Mouse (Mus musculus) activated CD4-positive, CD25-positive, alpha-beta regulatory T cell, adult 4 months (primary cell): ENCODE results near the gene Ctf1. TPM values are rescaled to one million over a fixed set of nuclear protein-coding genes. Genes with fewer than 3 reads are reported as not detected.

Experiments used
- ATAC-seq: one replicate; pipeline ENCODE4 v1.8.0; 2017
- polyA plus RNA-seq, 2 experiments: library from polyadenylated mRNA; unstranded; fragments of 100-300 nt; shearing (Covaris generic); gene quantifications; one replicate each; pipeline ENCODE4 v1.2.1; 2017

Gene Ctf1
- polyA plus RNA-seq, 2 experiments from 2014 or later, result not detected

DNA sequence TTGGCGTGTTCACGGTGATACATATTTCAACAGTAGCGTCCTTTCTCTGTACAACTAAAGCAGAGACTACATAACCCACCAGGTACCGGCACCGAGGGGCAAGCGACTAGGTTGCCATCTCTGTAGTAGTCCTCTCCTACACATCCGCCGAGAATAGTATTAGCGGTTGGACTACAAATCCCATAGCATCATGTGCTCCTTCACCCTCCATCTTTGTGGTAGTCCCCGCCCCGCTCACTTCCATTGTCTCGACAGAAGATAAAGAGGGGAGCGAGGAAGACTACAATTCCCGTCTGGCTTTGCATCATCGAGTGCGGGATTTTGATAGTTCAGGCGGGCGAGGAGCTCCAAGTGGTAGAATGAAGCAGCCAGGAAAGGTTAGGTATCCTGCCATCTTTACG is 32.7 kb downstream of the Ctf1 start:
- peak; percentile 96 for ATAC-seq

DNA sequence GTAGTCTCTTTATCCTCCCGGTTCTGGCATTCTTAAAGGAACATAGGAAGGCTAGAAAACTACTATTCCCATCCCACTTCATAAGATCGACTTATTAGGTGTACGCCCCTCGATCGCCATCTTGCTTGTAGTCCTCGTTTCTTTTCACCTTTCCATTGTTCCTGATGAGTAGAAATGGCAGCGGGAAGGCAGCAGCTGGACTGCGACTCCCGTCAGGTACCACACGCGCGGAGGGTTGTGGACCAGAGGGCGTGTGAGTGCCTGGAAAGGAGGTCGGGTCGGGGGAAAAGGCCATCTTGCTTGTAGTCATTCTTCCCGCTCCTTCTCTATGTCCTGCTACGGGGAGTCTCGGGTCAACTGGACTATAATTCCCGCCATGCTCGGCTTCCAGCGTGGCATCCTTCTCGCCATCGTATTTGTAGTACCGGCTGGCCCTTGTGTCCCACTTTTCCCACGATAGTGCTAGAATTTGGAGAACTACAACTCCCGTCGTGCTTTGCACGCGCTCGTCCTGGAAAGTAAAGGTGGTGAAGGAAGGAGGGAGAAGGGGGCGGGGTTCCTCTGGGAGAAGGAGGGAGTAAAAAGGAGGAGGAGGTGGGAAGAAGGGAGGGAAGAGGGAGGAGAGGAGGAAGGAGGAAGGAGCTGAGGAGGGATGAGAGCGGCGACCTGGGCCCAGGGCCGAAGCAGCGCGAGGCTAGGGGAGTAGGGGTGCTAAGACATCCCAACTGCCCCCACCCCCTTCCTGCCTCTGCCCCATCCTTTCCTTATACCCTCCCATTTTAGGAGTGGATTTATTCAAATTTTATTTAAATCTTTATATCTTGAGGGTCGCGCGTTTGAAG is 33.3 kb downstream of the Ctf1 start:
- peak; percentile 40 for ATAC-seq

DNA sequence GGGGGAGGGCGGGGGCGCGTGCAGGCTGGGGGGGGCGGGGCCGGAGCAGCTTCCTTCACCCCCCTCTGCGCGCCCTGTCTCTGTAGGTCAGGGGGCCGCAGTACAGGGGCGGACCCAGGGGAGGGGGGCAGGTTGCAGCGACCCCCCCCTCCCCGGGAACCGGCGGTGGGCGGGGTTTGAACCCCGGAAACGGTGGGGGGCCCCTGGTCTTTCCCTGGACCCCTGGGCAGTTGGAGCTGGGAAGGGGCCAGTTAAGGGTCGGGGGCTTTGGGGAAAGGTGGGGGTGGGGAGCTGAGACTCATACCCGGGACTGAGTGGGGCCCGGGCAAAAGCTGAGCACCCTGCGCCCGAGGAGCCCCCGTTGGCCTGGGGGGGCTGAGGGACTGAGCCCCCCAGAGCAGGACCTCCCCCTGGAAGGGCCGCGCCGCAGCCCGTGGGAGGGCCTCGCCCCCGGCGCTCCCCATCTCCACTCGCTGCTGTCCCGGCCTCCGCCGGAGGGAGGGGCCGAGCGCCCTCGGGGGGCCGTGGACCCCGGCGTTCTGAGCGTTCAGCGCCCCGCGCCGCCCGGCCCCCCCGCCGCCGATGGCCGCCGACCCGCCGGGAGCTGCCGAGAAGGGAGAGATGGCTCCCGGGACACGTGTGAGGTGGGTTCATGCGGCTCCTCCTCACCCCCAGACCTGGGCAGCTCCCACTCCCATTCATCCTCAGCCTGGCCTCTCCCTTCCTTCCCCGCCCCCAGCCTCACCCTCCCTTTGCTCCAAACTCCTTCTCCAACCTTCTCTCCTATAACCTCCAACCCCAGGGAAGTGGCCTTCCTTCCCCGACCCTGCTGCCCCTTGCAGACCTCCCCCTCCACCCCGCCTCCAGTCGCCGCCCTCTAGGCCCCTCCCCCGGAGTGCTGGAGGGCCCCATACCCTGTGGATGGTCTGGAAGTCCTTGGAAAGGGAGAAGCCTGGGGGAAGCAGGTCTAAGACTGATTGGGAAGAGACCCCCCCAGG is 34.3 kb downstream of the Ctf1 start:
- no peak for ATAC-seq

DNA sequence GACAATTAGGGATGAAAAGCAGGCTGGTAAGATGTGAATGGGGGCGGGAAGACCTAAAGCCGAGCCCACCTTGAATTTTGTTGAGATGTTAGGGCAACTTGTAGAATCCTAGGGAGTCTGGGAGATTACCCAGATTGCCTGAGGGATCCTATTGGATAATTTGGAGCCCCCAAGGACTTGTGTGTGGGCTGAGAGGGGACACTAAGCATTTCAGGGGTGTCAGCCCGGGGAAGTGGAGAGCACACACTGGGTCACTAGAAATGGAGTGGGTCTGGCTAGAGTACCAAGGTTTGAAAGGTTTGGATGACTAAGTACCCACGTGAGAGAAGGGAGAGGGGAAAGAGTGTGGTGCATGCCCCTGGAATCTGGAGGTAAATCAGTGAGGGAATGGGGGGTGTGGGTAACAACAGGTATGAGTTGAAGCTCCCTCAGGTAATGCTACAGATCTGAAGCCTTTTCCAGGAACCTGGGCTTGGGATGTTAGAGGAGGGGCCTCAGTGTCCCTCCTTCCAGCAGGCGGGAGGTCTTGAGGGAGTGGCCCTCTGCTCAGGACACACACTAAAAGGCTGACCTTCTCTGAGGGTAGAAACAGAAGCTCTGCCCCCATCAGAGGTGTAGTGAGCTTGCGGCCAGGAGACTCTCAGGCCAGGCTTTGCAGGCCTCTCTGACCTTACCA is 35.2 kb downstream of the Ctf1 start:
- ATAC-seq, result no peak

DNA sequence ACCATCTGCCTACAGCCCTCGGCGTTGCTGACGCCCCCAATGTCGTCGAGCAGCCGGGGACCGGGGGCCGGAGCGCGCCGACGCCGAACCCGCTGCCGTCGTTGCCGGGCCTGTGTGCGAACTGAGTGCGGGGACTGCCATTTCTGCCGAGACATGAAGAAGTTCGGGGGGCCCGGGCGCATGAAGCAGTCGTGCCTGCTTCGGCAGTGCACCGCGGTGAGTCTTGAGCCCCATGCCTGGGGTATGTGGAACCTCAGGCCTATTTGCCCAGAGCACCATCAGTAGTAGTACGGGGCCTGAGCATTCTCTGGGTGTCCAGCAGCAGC is 35.7 kb downstream of the Ctf1 start:
- ATAC-seq, result no peak

DNA sequence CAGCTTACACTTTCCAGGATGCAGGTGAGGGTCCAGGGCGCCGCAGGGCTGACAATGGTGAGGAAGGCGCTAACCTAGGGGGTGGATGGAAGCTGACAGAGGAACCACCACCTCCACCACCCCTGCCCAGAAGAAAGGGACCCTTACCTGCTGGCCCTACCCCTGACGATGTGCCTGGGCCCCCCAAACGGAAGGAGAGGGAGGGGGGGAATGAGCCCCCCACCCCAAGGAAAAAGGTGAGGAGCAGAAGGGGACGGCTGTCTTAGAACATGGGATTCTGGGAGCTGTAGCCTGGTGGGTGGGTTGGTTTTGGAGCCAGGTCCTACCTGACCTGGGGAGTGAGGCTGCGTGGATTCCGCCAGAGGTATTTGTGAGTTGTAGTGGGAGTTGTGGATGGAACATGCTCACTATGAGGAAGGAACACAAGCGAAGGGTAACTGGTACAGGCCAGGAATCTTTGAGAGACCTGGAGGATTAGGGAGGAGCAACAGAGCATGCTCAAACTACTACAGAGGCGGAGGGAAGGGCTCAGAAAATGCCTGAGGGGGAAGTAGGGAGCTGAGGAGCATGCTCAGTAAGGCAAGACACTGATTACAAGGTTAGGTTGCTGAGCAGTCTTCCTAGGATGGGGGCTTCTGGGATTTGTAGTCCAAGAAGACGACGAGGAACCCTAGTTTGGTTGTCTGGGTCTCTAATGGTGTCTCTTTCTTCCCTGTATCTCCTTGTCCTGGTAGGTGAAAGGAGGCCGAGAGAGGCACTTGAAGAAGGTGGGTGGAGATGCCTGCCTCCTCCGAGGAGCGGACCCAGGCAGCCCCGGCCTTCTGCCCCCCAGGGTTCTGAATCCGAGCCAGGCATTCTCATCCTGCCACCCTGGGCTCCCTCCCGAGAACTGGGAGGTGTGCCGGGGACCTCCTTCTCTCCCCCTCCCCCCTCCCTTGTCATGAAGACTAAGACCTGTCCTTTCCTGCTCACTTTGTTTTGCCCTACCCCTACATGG is 37.9 kb downstream of the Ctf1 start:
- ATAC-seq, result no peak

DNA sequence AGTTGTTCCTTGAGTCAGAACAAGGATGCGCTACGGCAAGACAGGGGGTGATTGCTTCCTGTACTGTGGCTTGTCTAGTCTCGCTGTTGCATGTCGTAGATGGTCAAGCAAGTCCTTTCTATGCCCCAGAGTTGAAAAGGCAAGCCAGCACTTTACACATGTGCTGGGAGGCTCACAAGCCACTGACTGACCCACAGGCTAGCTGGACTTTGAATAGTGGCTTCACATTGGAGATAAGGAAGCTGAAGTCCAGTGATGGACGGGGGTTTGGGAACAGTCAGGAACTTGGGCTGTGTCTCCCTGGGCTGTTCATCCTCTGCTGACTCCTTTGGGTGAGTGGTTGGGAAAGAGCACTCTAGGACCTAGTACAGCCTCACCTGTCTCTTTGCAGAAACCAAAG is 39.1 kb downstream of the Ctf1 start:
- ATAC-seq, result no peak

DNA sequence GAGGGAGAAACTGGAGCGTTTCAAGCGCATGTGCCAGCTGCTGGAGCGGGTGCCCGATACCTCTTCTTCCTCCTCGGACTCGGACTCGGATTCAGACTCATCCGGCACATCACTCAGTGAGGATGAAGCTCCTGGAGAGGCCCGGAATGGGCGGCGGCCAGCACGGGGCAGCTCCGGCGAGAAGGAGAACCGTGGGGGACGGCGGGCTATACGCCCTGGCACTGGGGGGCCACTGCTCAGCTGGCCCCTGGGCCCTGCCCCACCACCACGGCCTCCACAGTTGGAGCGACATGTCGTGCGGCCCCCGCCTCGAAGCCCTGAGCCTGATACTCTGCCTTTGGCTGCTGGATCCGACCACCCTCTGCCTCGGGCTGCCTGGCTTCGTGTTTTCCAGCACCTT is 39.5 kb downstream of the Ctf1 start:
- no peak for ATAC-seq

DNA sequence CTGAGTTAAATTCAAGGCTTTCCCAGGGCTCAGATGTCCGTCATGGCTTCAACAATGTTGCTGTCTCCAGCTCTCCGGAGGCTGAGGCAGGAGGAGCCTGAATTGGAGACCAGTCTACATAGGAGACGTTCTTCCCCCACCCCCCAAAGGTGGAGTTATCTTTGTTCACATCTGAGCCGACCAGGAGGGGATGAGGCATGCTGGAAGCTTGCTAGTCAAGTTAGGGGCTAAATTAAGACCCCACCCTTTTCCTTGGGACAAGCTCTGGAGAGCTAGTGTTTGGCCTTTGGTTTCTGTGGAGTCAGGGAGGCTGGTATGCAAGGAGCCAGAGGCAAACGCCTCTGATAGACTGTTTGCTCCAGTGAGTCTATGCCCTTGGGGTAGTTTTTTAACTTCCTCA is 40.6 kb downstream of the Ctf1 start:
- no peak for ATAC-seq

DNA sequence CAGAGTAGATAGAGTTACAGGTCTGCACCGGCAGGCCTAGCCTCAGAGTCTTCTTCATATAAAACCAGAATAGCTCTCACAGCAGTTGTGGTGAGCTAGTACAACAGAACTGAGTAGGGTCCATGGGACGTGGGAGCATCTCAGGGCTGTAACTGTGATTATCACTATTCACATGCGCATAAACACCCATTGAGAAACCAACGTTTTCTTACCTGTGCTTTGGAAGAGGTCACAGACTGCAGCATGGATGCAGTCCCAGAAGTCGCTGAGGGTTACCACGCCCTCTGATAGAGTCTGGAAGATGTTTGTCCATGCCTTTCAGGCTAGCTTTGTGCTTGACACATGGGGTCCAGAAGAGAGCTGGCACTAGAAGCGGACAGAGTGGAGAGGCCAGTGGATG is 41.2 kb downstream of the Ctf1 start:
- no peak for ATAC-seq

DNA sequence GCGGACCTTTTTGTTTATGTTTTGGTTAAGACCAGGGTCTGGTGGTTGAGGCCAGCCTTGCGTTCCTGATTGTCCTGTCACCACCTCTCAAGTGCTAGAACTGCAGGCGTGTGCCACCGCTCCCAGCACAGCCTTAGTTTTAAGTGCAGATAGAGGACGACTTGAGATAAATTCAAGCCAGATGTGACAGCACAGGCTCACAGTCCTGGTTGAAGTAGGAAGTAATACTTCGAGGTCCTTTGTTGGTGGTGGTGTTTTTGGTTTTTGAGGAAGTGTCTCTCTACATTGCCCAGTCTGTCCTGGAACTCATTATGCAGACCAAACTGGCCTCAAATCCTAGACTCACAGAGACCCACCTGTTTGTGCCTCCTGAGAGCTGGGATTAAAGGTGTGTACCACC is 47.2 kb downstream of the Ctf1 start:
- ATAC-seq, result no peak

DNA sequence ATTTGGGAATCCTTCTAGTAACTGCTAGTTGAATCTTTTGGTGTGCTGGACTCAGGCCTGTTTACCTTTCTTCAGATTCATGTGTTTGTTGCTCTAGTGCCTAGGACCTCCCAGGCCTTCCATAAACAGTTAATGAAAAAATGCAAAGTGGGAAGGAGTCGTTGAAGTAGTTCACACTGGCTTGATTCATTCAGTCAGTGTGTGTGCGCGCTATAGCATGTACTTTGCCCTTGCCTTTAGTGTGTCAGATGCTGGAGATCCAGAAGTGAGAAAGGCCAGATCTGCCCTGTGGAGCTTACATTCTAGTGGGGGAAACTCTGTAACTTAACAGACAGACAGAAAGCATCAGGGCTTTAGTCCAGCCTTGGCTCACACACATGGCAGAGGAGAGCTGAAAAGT is 47.9 kb downstream of the Ctf1 start:
- no peak for ATAC-seq

DNA sequence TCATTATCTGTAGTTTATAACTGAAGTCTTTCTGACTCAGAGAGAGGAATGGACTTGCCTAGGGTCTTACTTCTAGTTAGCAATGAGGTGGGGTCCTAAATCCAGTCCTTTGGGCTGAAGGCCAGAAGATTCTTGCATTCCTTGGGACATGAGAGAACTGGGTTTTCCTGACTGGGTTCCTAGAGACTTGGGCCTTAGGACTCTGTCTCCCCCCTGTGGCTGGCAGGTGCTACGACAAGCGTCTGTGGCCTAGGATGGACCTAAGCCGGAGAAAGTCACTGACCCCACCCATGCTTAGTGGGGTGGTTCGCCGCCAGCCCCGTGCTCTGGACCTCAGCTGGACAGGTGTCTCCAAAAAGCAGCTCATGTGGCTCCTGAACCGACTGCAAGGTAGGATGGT is 48.5 kb downstream of the Ctf1 start:
- ATAC-seq, result no peak

DNA sequence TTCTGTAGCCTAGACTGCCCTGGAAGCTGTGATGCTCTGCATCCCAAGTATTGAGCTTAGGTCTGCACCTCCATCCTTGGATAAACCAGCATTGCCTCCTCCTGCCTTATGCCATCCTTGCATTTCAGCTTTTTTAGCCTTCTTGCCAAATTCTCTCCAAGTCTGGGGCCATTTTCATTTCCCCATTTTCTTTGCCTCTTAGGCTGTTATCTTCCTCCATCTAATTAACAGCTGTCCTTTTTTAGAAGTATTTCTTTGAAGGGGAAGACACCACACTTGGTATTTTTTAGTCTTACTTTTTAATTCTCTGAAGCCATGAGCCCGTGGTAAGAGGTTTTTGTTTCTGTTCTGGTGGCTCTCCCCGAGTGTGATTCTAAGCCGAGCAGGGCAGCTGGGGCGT is 51.1 kb downstream of the Ctf1 start:
- no peak for ATAC-seq

DNA sequence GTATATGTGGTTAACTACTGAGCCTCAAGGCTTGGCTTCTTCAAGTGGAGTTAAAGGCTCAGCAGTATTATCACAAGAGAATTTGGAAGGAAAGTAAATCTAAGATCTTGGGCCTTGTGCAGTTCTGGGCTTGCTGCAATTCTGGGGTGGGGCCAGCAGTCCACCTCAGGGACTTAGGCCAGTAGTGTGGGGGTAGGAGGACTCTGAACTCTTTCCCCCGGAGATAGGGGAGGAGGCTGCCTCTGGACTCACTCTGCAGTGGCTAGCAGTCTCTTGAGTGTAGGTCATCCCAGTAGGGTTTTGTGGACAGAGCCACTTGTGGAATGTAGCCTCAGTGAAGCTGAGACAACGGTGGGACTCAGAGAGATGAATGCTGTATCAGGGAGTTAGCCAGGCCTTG is 53.2 kb downstream of the Ctf1 start:
- ATAC-seq, result no peak

DNA sequence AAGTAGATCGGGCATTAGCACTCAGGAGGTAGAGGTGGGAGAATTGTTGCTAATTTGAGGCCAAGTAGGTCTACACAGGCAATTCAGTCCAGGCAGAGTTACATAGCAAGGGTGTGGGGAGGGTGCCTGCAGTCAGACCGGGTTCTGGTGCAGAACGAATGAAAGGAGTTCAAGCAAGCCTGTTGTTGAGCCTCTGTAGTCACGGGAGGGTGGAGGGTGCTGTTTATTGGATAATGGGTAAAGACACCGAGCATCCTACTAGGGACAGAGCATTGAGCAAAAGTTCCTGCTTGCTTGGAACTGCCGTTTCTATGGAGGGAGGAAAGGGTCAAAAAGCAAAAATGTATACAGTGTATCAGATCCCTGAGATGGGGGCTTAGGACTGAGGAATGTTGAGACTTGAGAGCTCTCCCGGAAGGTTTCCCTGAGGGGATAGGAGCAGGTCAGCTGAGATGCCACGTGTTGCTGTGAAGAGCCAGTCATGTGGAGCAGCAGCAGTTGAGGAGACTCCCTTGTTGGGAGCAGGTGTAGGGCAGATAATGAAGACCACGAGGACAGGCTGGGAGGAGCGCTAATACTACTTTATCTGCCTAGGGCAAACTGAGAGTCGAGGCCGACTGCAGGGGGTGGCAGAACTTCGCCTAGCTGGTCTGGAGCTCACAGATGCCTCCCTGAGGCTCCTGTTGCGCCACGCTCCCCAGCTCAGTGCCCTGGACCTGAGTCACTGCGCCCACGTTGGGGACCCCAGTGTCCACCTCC is 54.5 kb downstream of the Ctf1 start:
- no peak for ATAC-seq

Other genes starting within 250 kb of the Ctf1 start
- 10 to 100 TPM; 17.9 to 25.0 TPM for gene Fbrs, start 233.5 kb upstream of the Ctf1 start, polyA plus RNA-seq
- gene Srcap, start 200.8 kb upstream of the Ctf1 start, polyA plus RNA-seq, result 10 to 100 TPM in 1 of 2 experiments, 1 to 10 TPM in 1; 8.1 to 10.9 TPM
- 10 to 100 TPM; 19.2 to 20.0 TPM for gene Gm42715, start 193.2 kb upstream of the Ctf1 start, polyA plus RNA-seq
- gene Tmem265, start 151.3 kb upstream of the Ctf1 start, polyA plus RNA-seq, result 10 to 100 TPM; 52.4 to 58.5 TPM
- 10 to 100 TPM; 73.7 to 85.5 TPM for gene Phkg2, start 139.4 kb upstream of the Ctf1 start, polyA plus RNA-seq
- 1 to 10 TPM in 1 of 2 experiments, under 1 TPM in 1; 0.57 to 1.4 TPM for gene Ccdc189, start 124.1 kb upstream of the Ctf1 start, polyA plus RNA-seq
- 10 to 100 TPM; 25.3 to 26.1 TPM for gene Rnf40, start 124.0 kb upstream of the Ctf1 start, polyA plus RNA-seq
- gene Zfp629, start 96.9 kb upstream of the Ctf1 start, polyA plus RNA-seq, result under 1 TPM in 1 of 2 experiments, not detected in 1; 0.18 TPM
- gene Bcl7c, start 3.8 kb upstream of the Ctf1 start, polyA plus RNA-seq, result 1 to 10 TPM; 4.2 to 6.2 TPM
- not detected for gene Ctf2, start 19.4 kb downstream of the Ctf1 start, polyA plus RNA-seq
- under 1 TPM; 0.36 to 0.83 TPM for gene Fbxl19, start 31.8 kb downstream of the Ctf1 start, polyA plus RNA-seq
- 10 to 100 TPM; 11.3 to 12.2 TPM for gene Orai3, start 57.1 kb downstream of the Ctf1 start, polyA plus RNA-seq
- gene Setd1a, start 63.9 kb downstream of the Ctf1 start, polyA plus RNA-seq, result 1 to 10 TPM; 6.3 to 7.4 TPM
- not detected for gene Gm49388, start 72.9 kb downstream of the Ctf1 start, polyA plus RNA-seq
- gene Hsd3b7, start 87.9 kb downstream of the Ctf1 start, polyA plus RNA-seq, result 1 to 10 TPM; 5.2 to 5.7 TPM
- gene Stx4a, start 111.6 kb downstream of the Ctf1 start, polyA plus RNA-seq, result 10 to 100 TPM; 49.3 to 54.6 TPM
- under 1 TPM in 1 of 2 experiments, not detected in 1; 0.62 TPM for gene Stx1b, start 111.8 kb downstream of the Ctf1 start, polyA plus RNA-seq
- 10 to 100 TPM; 20.0 to 28.1 TPM for gene Zfp646, start 163.5 kb downstream of the Ctf1 start, polyA plus RNA-seq
- 10 to 100 TPM; 10.4 to 11.0 TPM for gene Zfp668, start 164.1 kb downstream of the Ctf1 start, polyA plus RNA-seq
- under 1 TPM in 1 of 2 experiments, not detected in 1; 0.22 TPM for gene Prss53, start 178.2 kb downstream of the Ctf1 start, polyA plus RNA-seq
- gene Gm21974, start 182.7 kb downstream of the Ctf1 start, polyA plus RNA-seq, result not detected
- gene Vkorc1, start 182.9 kb downstream of the Ctf1 start, polyA plus RNA-seq, result 10 to 100 TPM; 20.9 to 31.8 TPM
- gene Bckdk, start 191.3 kb downstream of the Ctf1 start, polyA plus RNA-seq, result 10 to 100 TPM; 62.4 to 77.7 TPM
- gene Kat8, start 199.8 kb downstream of the Ctf1 start, polyA plus RNA-seq, result 10 to 100 TPM; 29.9 to 32.1 TPM
- gene Prss8, start 217.4 kb downstream of the Ctf1 start, polyA plus RNA-seq, result not detected
- 1 to 10 TPM; 2.1 to 3.6 TPM for gene Prss36, start 234.0 kb downstream of the Ctf1 start, polyA plus RNA-seq